ENCODE assay signal across 9 mouse cellular contexts in genomic region chr6:89339447-89339846, GRCm38 (mm10). TPM values are rescaled to one million over a fixed set of nuclear protein-coding genes. Genes with fewer than 3 reads are reported as not detected.
DNase-seq lines count a peak whose midpoint lies in the region; ATAC-seq and TF ChIP-seq lines count a peak whose summit lies in the region.
"Had no signal": no experiment of that assay in that cellular context is flagged by ENCODE, and none has a peak within 500 bp of the region (broad histone marks: within the 10 kb centered on the region; RNA-seq: fewer than 3 reads in every experiment).

No protein-coding gene starts in this region.

- WGBS in forebrain, postnatal 0 days = 83% methylated on average over 2 of the region's 2 CpGs
- WGBS in forebrain, embryonic 10.5 days = 82% methylated on average over 2 of the region's 2 CpGs
- WGBS in midbrain, embryonic 16.5 days = 78% methylated on average over 2 of the region's 2 CpGs
- WGBS in midbrain, embryonic 11.5 days = 80% methylated on average over 2 of the region's 2 CpGs

- no peaks in the 10 kb centered on the region for H3K27me3 ChIP-seq in forebrain, postnatal 0 days (ENCODE audit: insufficient read depth, low read length)
- no peaks in the 10 kb centered on the region for H3K27me3 ChIP-seq in forebrain, embryonic 10.5 days (ENCODE audit: poor library complexity, severe bottlenecking)
- H3K27me3 ChIP-seq in midbrain, embryonic 16.5 days (ENCODE audit: control insufficient read depth, insufficient read depth, low read depth, low read length) = no peaks in the 10 kb centered on the region
- no peaks in the 10 kb centered on the region for H3K27me3 ChIP-seq in midbrain, embryonic 11.5 days (ENCODE audit: control insufficient read depth, insufficient read depth, low read length)

- no peaks in the 10 kb centered on the region for H3K9me3 ChIP-seq in forebrain, postnatal 0 days (ENCODE audit: low read length)
- no peaks in the 10 kb centered on the region for H3K9me3 ChIP-seq in forebrain, embryonic 10.5 days
- no peaks in the 10 kb centered on the region for H3K9me3 ChIP-seq in midbrain, embryonic 16.5 days (replicated peaks; ENCODE audit: control insufficient read depth, low read length, poor library complexity, severe bottlenecking)
- H3K9me3 ChIP-seq in midbrain, embryonic 11.5 days (ENCODE audit: control insufficient read depth, low read length) = no peaks in the 10 kb centered on the region

- no peaks in the 10 kb centered on the region for H3K4me1 ChIP-seq in forebrain, postnatal 0 days (ENCODE audit: insufficient read depth)
- H3K4me1 ChIP-seq in forebrain, embryonic 10.5 days = peaks cover 28% of the 10 kb centered on the region
- H3K4me1 ChIP-seq in midbrain, embryonic 16.5 days (ENCODE audit: control insufficient read depth, insufficient read depth, low read length) = peaks cover 6% of the 10 kb centered on the region
- H3K4me1 ChIP-seq in midbrain, embryonic 11.5 days (ENCODE audit: control insufficient read depth, insufficient read depth, low read length) = peaks cover 6% of the 10 kb centered on the region

- H3K4me2 ChIP-seq in forebrain, postnatal 0 days (ENCODE audit: low read depth) = no peak overlapping the region
- H3K4me2 ChIP-seq in midbrain, embryonic 16.5 days (ENCODE audit: low read length) = no peak overlapping the region
- H3K4me2 ChIP-seq in midbrain, embryonic 11.5 days = no peak overlapping the region

- peak; percentile 54 for DNase-seq in forebrain, postnatal 0 days
- DNase-seq in forebrain, embryonic 10.5 days (ENCODE audit: extremely low spot score, low spot score) = no peak
- DNase-seq in midbrain, embryonic 11.5 days (ENCODE audit: low spot score, missing footprints) = no peak
- peak; percentile 75 to 87 for DNase-seq in heart, postnatal 14 days
- peak; percentile 37 for DNase-seq in ovary, postnatal 10 days (ENCODE audit: low spot score)
- no peak for DNase-seq in thymus, postnatal 25 days
- no peak for DNase-seq in T-cell, adult 2 months (ENCODE audit: low spot score)

- no peak overlapping the region for H3K4me3 ChIP-seq in forebrain, postnatal 0 days (ENCODE audit: low read depth, low read length)
- no peak overlapping the region for H3K4me3 ChIP-seq in forebrain, embryonic 10.5 days
- no peak overlapping the region for H3K4me3 ChIP-seq in midbrain, embryonic 16.5 days (ENCODE audit: low read depth, low read length)
- no peak overlapping the region for H3K4me3 ChIP-seq in midbrain, embryonic 11.5 days (ENCODE audit: low read depth, low read length)
- H3K4me3 ChIP-seq: myocyte had no signal

- TF ChIP-seq CTCF in forebrain, postnatal 0 days (IDR thresholded peaks at IDR 0.05; ENCODE audit: low read depth) = 0 out of 2 replicates have a peak, but pooled peaks have one; percentile 24

- no peak overlapping the region for H3K9ac ChIP-seq in forebrain, postnatal 0 days
- H3K9ac ChIP-seq in midbrain, embryonic 16.5 days (ENCODE audit: low read depth, low read length) = no peak overlapping the region
- H3K9ac ChIP-seq in midbrain, embryonic 11.5 days (ENCODE audit: low read length) = no peak overlapping the region

- ATAC-seq in forebrain, postnatal 0 days = peak; percentile 75
- peak; percentile 30; the same call in 1 of the 2 replicates for ATAC-seq in midbrain, embryonic 16.5 days
- ATAC-seq in midbrain, embryonic 11.5 days (ENCODE audit: low FRiP score) = no peak

- intact Hi-C loops in heart, postnatal 14 days (cut with DNase I) = loop anchor here (2.0 to 10.0 kb wide), 2 partner anchors 213 to 295 kb away; no protein-coding TSS in a partner anchor

- H3K27ac ChIP-seq in forebrain, postnatal 0 days (ENCODE audit: low read depth, low read length) = no peak overlapping the region
- no peak overlapping the region for H3K27ac ChIP-seq in forebrain, embryonic 10.5 days
- H3K27ac ChIP-seq in midbrain, embryonic 16.5 days (ENCODE audit: low read length) = no peak overlapping the region
- no peak overlapping the region for H3K27ac ChIP-seq in midbrain, embryonic 11.5 days (ENCODE audit: low read depth, low read length)

- peaks cover 94% of the 10 kb centered on the region for H3K36me3 ChIP-seq in forebrain, postnatal 0 days (ENCODE audit: insufficient read depth)
- H3K36me3 ChIP-seq in forebrain, embryonic 10.5 days (replicated peaks) = peaks cover 100% of the 10 kb centered on the region
- peaks cover 61% of the 10 kb centered on the region for H3K36me3 ChIP-seq in midbrain, embryonic 16.5 days (ENCODE audit: control insufficient read depth, insufficient read depth, low read length)
- peaks cover 38% of the 10 kb centered on the region for H3K36me3 ChIP-seq in midbrain, embryonic 11.5 days (ENCODE audit: control insufficient read depth, insufficient read depth, low read length)

RNA-seq across cellular contexts. Expression of gene Plxna1, which starts 23.0 kb away (rescaled TPM):
- total RNA-seq in forebrain, postnatal 0 days (2014; rRNA removed) = 78.2 and 111 TPM in 2 replicates
- polyA plus RNA-seq in forebrain, postnatal 0 days (2015; fragmentation: Nextera tagmentation; extraction: Ambion mirVana) = 20.3 and 42.1 TPM in 2 replicates
- polyA plus RNA-seq in forebrain, embryonic 10.5 days (2016; fragmentation: Nextera tagmentation; extraction: Ambion mirVana) = 22.4 and 26.6 TPM in 2 replicates
- 64.0 and 78.9 TPM in 2 replicates for polyA plus RNA-seq in midbrain, embryonic 16.5 days (2015; fragmentation: Nextera tagmentation; extraction: Ambion mirVana)
- polyA plus RNA-seq in midbrain, embryonic 11.5 days (2014; fragmentation: Nextera tagmentation; extraction: Ambion mirVana) = 24.5 and 29.1 TPM in 2 replicates
- total RNA-seq in heart, postnatal 14 days (2021) = 10 to 100 TPM; 26.2 to 32.6 TPM

Comparison
In these comparisons a context has a peak if more than half of its experiments do, and no peak if none do; other contexts are left out.
1. DNase-seq: peak in forebrain, postnatal 0 days (single experiment), heart, postnatal 14 days (2 of 2) and ovary, postnatal 10 days (single experiment); none in forebrain, embryonic 10.5 days (single experiment), midbrain, embryonic 11.5 days (single experiment), thymus, postnatal 25 days (single experiment) and T-cell, adult 2 months (single experiment).